Mouse (Mus musculus) midbrain, embryonic 11.5 days (tissue): ENCODE data around the gene Sash1. TPM values are rescaled to one million over a fixed set of nuclear protein-coding genes. Genes with fewer than 3 reads are reported as not detected.

ENCODE experiments used
- ATAC-seq: fragments of 200-750 bp; cut with Nextera tagmentation; 2 replicates; pipeline ENCODE4 v1.8.0; 2017; ENCODE audit warnings: moderate TSS enrichment, moderate library complexity; ENCODE audit not compliant: low FRiP score
- DNase-seq: peaks from one replicate; pipeline ENCODE4 v3.0.0; 2015; ENCODE audit warnings: low spot score; ENCODE audit errors: missing footprints
- H3K27ac ChIP-seq: fragments of 300-500 bp; sonication (generic); 2 replicates; pipeline ENCODE4 v1.5.1; 2014; ENCODE audit warnings: low read depth, low read length
- H3K27me3 ChIP-seq: fragments of 300-500 bp; sonication (generic); 2 replicates; pipeline ENCODE4 v1.6.1; 2014; ENCODE audit warnings: mild to moderate bottlenecking, low read length, moderate library complexity, mixed read lengths; ENCODE audit not compliant: control insufficient read depth, insufficient read depth
- H3K36me3 ChIP-seq: fragments of 300-500 bp; sonication (generic); 2 replicates; pipeline ENCODE4 v1.6.1; 2014; ENCODE audit warnings: mild to moderate bottlenecking, low read length, moderate library complexity, mixed read lengths; ENCODE audit not compliant: control insufficient read depth, insufficient read depth
- H3K4me1 ChIP-seq: fragments of 300-500 bp; sonication (generic); 2 replicates; pipeline ENCODE4 v1.6.1; 2014; ENCODE audit warnings: low read length; ENCODE audit not compliant: control insufficient read depth, insufficient read depth
- H3K4me2 ChIP-seq: fragments of 300-500 bp; sonication (generic); 2 replicates; pipeline ENCODE4 v1.6.1; 2014; ENCODE audit warnings: mild to moderate bottlenecking, moderate library complexity
- H3K4me3 ChIP-seq: fragments of 300-500 bp; sonication (generic); 2 replicates; pipeline ENCODE4 v1.5.1; 2014; ENCODE audit warnings: low read depth, low read length
- H3K9ac ChIP-seq: fragments of 300-500 bp; sonication (generic); 2 replicates; pipeline ENCODE4 v1.6.1; 2014; ENCODE audit warnings: low read length
- H3K9me3 ChIP-seq: fragments of 300-500 bp; sonication (generic); 2 replicates; pipeline ENCODE4 v1.6.1; 2016; ENCODE audit warnings: low read length; ENCODE audit not compliant: control insufficient read depth
- WGBS: fragments of 180-500 bp; shearing (Covaris S2); extraction: QIAGEN DNeasy Blood & Tissue Kit; methylation state at CpG from one replicate; pipeline ENCODE4 v1.1.7; 2014; 5-methylcytosine and 5-hydroxymethylcytosine counted together
- polyA plus RNA-seq: library from polyadenylated mRNA; unstranded; fragments of >200 nt; fragmentation: Nextera tagmentation; extraction: Ambion mirVana; gene quantifications from 2 replicates; pipeline ENCODE4 v1.2.1, GENCODE M21; 2014

The Sash1 gene
- polyA plus RNA-seq, 1 experiment from 2014 or later, result 2.9 TPM

DNA sequence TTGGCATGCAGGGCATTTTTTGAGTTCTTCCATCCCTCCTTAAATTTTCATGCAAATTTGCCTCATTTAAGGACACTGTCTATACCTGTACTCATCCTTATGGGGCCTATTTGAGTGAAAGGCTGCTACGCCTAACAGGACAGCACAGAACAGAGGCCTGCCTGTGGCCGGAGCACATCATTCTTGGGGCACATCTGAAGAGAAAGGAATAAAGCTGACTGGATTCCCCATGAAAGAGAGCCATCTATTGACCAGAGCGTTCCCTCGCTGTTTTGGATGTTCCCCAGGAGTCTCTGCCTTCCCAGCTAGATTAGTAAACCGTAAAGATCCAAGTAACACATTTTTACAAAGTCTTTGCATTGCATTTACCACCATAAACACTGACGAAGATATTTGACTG lies 203.5 kb downstream of the Sash1 start:
- WGBS, result 81% methylated on average over 6 of the region's 6 CpGs
- ATAC-seq, result no peak
- Histone ChIP-seq H3K4me3 (no peak overlapping the region), H3K9me3 (no peaks in the 10 kb centered on the region), H3K9ac (no peak overlapping the region), H3K27ac (no peak overlapping the region), H3K27me3 (no peaks in the 10 kb centered on the region), H3K4me2 (no peak overlapping the region), H3K36me3 (no peaks in the 10 kb centered on the region), H3K4me1 (no peaks in the 10 kb centered on the region)
- no peak for DNase-seq

DNA sequence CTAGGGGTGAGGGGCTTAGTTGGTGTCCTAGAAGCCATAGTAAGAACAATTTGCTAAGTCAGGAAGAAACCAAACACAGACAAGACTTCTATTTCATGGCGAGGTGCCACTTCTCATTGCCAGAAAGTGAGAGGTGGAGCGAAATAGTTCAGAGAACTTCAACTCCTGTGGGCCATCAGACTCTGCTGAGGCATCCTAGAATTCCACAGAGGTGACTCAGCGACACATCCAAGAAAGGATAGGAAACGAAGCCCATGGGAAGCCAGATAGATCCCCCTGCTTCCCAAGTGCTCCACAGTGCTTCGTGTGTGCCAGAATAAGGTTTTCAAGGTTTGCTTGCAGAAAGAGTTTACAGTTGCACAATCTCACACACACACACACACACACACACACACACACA lies 209.1 kb downstream of the Sash1 start:
- no peak overlapping the region for H3K27ac ChIP-seq
- no peak overlapping the region for H3K9ac ChIP-seq
- no peaks in the 10 kb centered on the region for H3K4me1 ChIP-seq
- H3K27me3 ChIP-seq, result no peaks in the 10 kb centered on the region
- no peak for ATAC-seq
- WGBS, result 81% methylated on average over 5 of the region's 5 CpGs
- H3K36me3 ChIP-seq, result no peaks in the 10 kb centered on the region
- H3K4me3 ChIP-seq, result no peak overlapping the region
- no peak for DNase-seq
- no peaks in the 10 kb centered on the region for H3K9me3 ChIP-seq
- no peak overlapping the region for H3K4me2 ChIP-seq
